Mouse (Mus musculus): ENCODE results near the gene Scp2.

DNA sequence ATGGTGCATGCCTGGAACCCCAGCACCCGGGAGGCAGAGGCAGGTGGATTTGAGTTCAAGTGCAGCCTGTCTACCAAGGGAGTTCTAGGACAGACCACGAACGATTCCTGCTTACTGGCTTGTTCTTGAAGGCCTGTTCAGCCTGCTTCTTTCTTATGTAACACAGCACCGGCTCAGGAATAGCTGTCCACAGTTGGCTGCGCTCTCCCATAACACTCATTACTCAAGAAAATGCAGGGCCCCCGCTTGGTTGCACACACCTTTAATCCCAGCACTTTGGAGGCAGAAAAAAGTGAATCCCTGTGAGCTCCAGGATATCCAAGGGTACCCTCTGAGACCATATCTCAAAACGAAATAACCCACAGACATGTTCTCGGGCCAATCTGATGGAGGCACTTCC is 17.1 kb upstream of the Scp2 start:
- TF ChIP-seq CTCF (IDR thresholded peaks at IDR 0.05) (no peak), EP300 (IDR thresholded peaks at IDR 0.05) (no peak)

All from lung, postnatal 0 days (tissue).